Mouse (Mus musculus): ENCODE data around the gene Zfp408. TPM values are rescaled to one million over a fixed set of nuclear protein-coding genes. Genes with fewer than 3 reads are reported as not detected.

Zfp408 gene
- polyA plus RNA-seq, 1 experiment, result 17.2 TPM

DNA sequence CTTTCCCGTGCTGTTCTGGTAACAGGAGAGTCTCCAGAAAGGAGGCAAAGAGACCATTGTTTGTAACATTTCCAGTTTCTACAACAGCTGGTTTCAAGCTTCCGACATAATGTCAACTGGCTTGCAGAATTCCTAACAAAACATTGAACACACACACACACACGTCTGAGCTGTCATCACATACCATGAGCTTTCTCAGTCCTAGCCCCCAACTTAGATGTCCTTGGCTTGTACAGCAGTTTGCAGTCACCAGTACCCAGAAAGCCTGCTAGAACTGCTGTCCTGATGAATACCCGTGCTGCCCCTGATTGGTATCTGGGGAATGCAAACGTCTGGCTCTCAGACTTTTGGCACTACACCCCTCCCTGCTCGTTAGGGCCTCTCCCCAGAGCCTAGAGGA lies 6.2 kb upstream of the Zfp408 start:
- peaks cover 10% of the 10 kb centered on the region for H3K4me1 ChIP-seq (ENCODE audit: control insufficient read depth, insufficient read depth, low read length)
- WGBS, result 52% methylated on average over 6 of the region's 6 CpGs
- no peak overlapping the region for H3K4me3 ChIP-seq (replicated peaks; ENCODE audit: extremely low read depth, low read depth, low read length)
- no peak for DNase-seq
- no peak for TF ChIP-seq CTCF (IDR thresholded peaks at IDR 0.05; ENCODE audit: insufficient read depth, low read length)
- no peak for TF ChIP-seq POLR2A (IDR thresholded peaks at IDR 0.05; ENCODE audit: borderline replicate concordance, extremely low read depth, low read depth, low read length)

GRCm38 (mm10) chr2:91655388-91655787 lies 5.8 kb upstream of the Zfp408 start:
- H3K4me3 ChIP-seq (replicated peaks; ENCODE audit: extremely low read depth, low read depth, low read length), result no peak overlapping the region
- TF ChIP-seq POLR2A (IDR thresholded peaks at IDR 0.05; ENCODE audit: borderline replicate concordance, extremely low read depth, low read depth, low read length) (no peak), CTCF (IDR thresholded peaks at IDR 0.05; ENCODE audit: insufficient read depth, low read length) (no peak)
- WGBS, result 61% methylated on average over 5 of the region's 5 CpGs
- DNase-seq, result no peak
- peaks cover 10% of the 10 kb centered on the region for H3K4me1 ChIP-seq (ENCODE audit: control insufficient read depth, insufficient read depth, low read length)

- no peak for DNase-seq
- TF ChIP-seq POLR2A (IDR thresholded peaks at IDR 0.05; ENCODE audit: borderline replicate concordance, extremely low read depth, low read depth, low read length), result no peak
- no peak for TF ChIP-seq CTCF (IDR thresholded peaks at IDR 0.05; ENCODE audit: insufficient read depth, low read length)
- Histone ChIP-seq H3K4me1 (ENCODE audit: control insufficient read depth, insufficient read depth, low read length) (peaks cover 10% of the 10 kb centered on the region), H3K4me3 (replicated peaks; ENCODE audit: extremely low read depth, low read depth, low read length) (no peak overlapping the region)
- 58% methylated on average over 6 of the region's 6 CpGs for WGBS
These were observed 3.3 kb upstream of the Zfp408 start for GRCm38 (mm10) chr2:91652863-91653262.

- Histone ChIP-seq H3K4me3 (replicated peaks; ENCODE audit: extremely low read depth, low read depth, low read length) (no peak overlapping the region), H3K4me1 (ENCODE audit: control insufficient read depth, insufficient read depth, low read length) (peaks cover 8% of the 10 kb centered on the region)
- DNase-seq, result no peak
- WGBS, result 62% methylated on average over 14 of the region's 14 CpGs
- no peak for TF ChIP-seq CTCF (IDR thresholded peaks at IDR 0.05; ENCODE audit: insufficient read depth, low read length)
- TF ChIP-seq POLR2A (IDR thresholded peaks at IDR 0.05; ENCODE audit: borderline replicate concordance, extremely low read depth, low read depth, low read length), result no peak
These were observed 2.1 kb upstream of the Zfp408 start for GRCm38 (mm10) chr2:91651458-91652258.

DNA sequence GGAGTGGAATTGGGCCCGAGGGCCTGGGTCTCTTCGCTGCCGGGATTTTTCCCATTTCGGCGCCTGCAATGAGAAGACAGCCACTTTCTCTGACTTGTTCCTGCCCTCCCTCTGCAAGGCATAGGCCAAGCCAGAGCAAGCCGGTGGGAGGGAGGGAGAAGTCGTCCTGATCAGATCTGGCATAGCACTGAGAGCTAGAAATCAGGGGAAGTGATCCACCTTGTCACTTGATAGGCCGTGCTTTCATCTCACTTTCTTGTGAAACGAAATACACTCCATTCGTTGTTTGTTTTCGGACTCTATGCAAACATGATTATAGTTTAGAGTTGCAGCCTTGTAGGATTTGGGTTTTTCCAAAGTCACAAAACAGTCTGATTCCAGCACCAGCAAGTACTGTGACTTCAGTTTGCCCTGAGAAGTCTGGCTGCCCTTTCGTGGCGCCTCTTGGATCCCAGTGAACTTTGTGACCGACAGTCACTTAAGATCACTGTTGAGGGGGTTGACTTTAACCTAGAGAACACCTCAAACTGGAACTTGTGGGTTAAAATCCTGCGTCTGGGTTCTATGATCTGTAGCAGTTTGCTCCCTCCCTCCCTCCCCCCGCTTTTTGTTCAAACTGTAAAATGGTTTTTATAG lies 887 bp upstream of the Zfp408 start:
- WGBS, result 5% methylated on average over 16 of the region's 16 CpGs
- no peak for DNase-seq
- Histone ChIP-seq H3K4me3 (replicated peaks; ENCODE audit: extremely low read depth, low read depth, low read length) (peak overlapping the region; percentile 98), H3K4me1 (ENCODE audit: control insufficient read depth, insufficient read depth, low read length) (peaks cover 4% of the 10 kb centered on the region; the same call in 1 of the 2 replicates)
- no peak for TF ChIP-seq POLR2A (IDR thresholded peaks at IDR 0.05; ENCODE audit: borderline replicate concordance, extremely low read depth, low read depth, low read length)
- no peak for TF ChIP-seq CTCF (IDR thresholded peaks at IDR 0.05; ENCODE audit: insufficient read depth, low read length)

DNA sequence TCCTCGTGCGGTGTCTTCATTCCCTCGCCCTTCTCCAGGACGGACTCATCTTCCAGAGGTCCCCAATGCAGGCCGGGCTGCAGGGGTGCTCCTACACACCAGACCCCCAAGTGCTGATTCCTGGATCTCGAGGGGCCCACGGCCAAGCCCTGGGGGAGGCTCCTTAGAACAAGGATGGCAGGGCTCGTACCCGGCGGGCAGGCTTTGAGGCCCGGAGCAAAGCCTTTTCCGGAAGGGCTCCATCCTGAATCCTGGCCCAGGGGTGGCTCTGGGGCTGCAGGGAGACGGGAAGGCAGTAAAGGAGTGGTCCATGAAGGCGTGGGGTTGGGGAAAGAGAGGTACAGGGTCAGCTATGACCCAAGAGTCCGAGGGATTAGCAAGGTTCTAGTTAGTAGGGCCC lies 439 bp downstream of the Zfp408 start:
- TF ChIP-seq CTCF (IDR thresholded peaks at IDR 0.05; ENCODE audit: insufficient read depth, low read length), result no peak
- no peak for TF ChIP-seq POLR2A (IDR thresholded peaks at IDR 0.05; ENCODE audit: borderline replicate concordance, extremely low read depth, low read depth, low read length)
- H3K4me3 ChIP-seq (replicated peaks; ENCODE audit: extremely low read depth, low read depth, low read length), result peak overlapping the region; percentile 98
- 4% methylated on average over 15 of the region's 15 CpGs for WGBS
- 0 out of 2 replicates have a peak, but pooled peaks cover 2% of the 10 kb centered on the region for H3K4me1 ChIP-seq (ENCODE audit: control insufficient read depth, insufficient read depth, low read length)
- DNase-seq, result peak; percentile 24

DNA sequence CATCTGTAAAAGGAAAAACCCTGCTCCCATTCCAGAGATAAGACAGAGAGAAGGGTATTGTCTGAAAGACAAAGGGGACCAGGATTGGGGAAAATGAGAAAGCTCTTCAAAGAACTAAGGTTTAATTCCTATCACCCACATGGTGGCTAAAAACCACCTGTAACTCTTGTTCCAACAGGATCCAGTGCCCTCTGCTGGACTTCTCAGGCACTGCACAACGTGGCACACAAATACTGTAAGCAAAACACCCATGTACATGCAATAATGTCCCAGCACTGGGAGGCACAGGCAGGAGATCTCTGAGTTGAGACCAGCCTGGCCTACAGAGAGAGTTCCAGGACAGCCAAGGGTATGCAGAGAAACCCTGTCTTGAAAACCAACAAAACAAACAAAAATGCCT lies 2.9 kb downstream of the Zfp408 start:
- 0 out of 2 replicates have a peak, but pooled peaks cover under 1% of the 10 kb centered on the region for H3K4me1 ChIP-seq (ENCODE audit: control insufficient read depth, insufficient read depth, low read length)
- peak; percentile 50 for DNase-seq
- 34% methylated on average over 1 of the region's 1 CpGs for WGBS

DNA sequence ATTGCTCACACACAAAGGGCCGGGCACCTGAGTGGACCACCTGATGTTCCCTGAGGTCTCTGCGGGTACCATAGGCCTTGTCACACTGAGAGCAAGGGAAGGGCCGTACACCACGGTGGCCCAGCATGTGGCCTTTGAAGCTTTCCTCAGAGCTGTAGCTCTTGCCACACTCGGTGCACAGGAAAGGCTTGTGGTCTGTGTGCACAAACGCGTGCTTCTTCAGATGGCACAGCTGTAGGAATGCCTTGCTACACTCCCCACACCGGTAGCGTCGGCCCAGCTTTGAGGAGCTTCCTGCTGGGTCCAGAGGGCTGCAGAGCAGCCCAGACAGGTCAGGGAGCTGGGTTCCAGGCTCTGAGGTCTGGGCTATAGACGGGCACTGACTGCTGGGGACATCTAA lies 3.8 kb downstream of the Zfp408 start:
- no peak for TF ChIP-seq CTCF (IDR thresholded peaks at IDR 0.05; ENCODE audit: insufficient read depth, low read length)
- no peak for TF ChIP-seq POLR2A (IDR thresholded peaks at IDR 0.05; ENCODE audit: borderline replicate concordance, extremely low read depth, low read depth, low read length)
- H3K4me1 ChIP-seq (ENCODE audit: control insufficient read depth, insufficient read depth, low read length), result no peaks in the 10 kb centered on the region
- 86% methylated on average over 11 of the region's 11 CpGs for WGBS
- H3K4me3 ChIP-seq (replicated peaks; ENCODE audit: extremely low read depth, low read depth, low read length), result no peak overlapping the region
- no peak for DNase-seq

More for the DNA sequence above, 2.9 kb downstream of the Zfp408 start:
- TF ChIP-seq POLR2A (IDR thresholded peaks at IDR 0.05; ENCODE audit: borderline replicate concordance, extremely low read depth, low read depth, low read length) (no peak), CTCF (IDR thresholded peaks at IDR 0.05; ENCODE audit: insufficient read depth, low read length) (peak; percentile 75)
- H3K4me3 ChIP-seq (replicated peaks; ENCODE audit: extremely low read depth, low read depth, low read length), result no peak overlapping the region

DNA sequence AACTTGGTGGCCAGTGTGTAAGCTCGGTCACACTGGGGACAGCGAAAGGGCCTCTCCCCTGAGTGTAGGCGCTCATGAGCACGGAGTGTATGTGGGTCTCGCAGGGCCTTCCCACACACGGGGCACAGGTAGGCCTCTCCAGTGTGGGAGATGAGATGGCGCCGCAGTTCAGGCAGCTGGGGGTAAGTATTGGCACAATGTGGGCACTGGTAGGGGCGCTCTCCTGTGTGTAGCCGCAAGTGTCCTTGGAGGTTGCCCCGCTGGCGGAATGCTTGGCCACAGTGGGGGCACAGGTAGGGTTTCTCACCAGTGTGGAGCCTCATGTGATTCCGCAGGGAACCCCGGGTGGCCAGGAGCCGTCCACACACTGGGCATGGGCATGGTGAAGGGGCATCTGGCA lies 4.2 kb downstream of the Zfp408 start:
- 97% methylated on average over 15 of the region's 15 CpGs for WGBS

More for the DNA sequence above, 4.2 kb downstream of the Zfp408 start:
- DNase-seq, result no peak
- TF ChIP-seq CTCF (IDR thresholded peaks at IDR 0.05; ENCODE audit: insufficient read depth, low read length) (no peak), POLR2A (IDR thresholded peaks at IDR 0.05; ENCODE audit: borderline replicate concordance, extremely low read depth, low read depth, low read length) (no peak)
- Histone ChIP-seq H3K4me1 (ENCODE audit: control insufficient read depth, insufficient read depth, low read length) (no peaks in the 10 kb centered on the region), H3K4me3 (replicated peaks; ENCODE audit: extremely low read depth, low read depth, low read length) (no peak overlapping the region)
